Mouse (Mus musculus) CD8-positive naive resting alpha-beta T cell, adult 2 months (primary cell): ENCODE data around the gene Adgrv1.

Experiments
- DNase-seq, 2 experiments: peaks; one replicate each; pipeline ENCODE4 v3.0.0; 2022; ENCODE audit warnings: low read depth in 2 of 2, low spot score in 2 of 2

The Adgrv1 gene

DNA sequence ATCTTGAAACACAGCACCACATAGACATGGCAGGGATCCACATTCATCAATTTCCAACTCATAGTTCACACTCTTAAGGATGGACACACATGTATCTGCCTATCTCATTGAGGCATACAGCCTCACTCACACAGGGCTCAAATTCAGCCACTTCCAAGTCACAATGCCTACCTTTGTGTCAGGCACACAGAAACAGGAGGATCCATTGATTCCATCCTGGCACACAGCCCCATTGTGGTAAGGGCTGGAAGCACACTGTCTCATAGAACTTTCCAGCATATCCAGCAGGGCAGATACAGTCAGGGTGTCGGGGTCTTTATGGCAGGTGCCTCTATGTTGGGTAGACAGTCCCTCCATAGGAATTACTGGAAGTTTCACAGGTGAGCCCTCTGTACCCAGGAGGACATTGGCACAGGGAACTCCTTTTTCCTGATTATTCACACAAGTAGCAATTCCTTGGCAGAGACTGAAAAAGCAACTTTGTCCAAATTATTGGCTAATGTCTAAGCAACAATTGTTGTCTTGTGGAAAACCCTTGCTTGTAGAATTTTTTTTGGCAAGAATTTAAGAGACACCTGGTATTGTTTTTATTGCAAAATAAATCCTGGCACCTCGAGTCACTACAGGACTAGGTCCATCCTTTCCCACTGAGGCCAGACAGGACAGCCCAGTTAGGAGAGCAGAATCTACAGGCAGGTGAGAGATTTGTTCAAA lies 545.8 kb downstream of the Adgrv1 start:
- no peak for DNase-seq

DNA sequence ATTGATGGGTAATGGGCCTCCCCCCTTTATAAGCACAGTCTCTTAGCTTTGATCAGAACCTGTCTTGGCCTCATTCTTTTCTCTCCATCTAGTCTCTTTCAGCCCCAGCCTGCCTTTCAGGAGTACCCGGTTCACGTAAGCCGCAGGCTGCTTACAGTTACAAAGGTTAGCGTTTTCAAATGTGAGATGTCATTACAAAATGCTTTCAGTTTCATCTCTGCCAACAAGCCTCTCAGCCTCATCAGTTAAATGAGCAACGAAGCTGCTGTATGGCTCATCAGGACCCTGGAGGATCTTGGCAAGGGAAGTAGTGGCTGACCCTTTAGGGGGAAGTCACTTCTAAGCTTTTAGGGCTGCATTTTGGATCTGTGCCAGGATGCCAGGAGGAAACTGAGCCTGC lies 560.7 kb downstream of the Adgrv1 start:
- no peak for DNase-seq

DNA sequence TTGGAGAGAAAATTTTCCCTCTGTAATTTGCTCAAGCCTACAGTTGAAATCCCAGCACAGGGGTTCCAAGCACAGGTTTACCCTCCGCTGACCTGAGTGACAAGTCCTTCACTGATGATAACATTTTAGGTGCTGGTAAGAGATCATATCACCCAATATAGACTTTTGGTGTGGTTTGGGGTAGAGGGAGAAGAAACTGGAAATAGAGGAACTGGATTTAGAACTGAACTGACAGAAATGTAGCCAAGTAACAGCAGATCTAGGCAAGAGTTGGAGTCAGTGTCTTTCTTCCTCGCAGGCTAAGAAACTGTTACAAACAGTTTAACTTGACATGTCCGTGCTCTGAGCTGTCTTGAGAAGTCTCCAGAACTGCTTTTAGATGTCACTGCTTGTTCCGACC lies 581.5 kb downstream of the Adgrv1 start:
- no peak for DNase-seq

DNA sequence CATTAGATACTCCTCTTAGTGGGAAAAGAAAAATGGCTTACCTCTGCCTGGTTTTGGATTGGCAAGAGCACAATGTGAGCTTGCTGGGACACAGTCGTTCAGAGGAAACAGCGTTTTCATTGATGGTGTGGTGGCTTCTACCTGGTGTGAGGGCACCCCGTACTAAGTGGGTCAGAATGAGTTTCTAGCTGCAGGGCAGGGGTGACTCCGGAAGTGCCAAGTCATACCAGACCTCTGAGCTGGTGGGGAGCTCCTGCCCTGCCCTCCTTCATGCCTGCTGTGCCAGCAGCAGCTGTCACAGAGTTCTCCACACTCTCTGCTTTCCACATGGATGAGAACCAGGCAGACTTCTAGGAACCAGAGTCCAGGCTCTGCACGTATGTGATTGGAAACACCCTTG lies 582.0 kb downstream of the Adgrv1 start:
- DNase-seq = no peak

DNA sequence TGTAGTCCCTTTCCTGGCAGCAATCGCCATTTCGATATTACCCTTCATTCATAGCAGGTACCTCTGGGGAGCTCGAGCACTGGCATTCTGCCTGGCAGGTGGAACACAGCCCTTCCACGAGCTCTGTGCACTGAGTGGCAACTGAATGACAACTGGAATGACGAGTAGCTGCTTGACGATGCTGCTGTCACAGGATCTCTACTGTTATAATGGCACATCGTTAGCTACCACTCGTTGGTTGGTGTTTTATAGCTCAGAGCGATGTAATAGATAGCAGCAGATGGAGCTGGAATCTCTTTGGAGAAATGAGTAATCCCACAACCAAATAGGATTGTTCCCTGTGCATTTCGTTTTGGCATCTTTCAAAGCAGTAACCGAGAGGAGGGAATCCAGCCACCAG lies 587.6 kb downstream of the Adgrv1 start:
- DNase-seq = no peak
